Mouse (Mus musculus) retina, adult 2 months (tissue): ENCODE results near the gene Prepl.

Experiments used
- DNase-seq: peaks from one replicate; pipeline ENCODE4 v3.0.0-alpha.2; 2012; ENCODE audit warnings: low read depth, low spot score

The Prepl gene

DNA sequence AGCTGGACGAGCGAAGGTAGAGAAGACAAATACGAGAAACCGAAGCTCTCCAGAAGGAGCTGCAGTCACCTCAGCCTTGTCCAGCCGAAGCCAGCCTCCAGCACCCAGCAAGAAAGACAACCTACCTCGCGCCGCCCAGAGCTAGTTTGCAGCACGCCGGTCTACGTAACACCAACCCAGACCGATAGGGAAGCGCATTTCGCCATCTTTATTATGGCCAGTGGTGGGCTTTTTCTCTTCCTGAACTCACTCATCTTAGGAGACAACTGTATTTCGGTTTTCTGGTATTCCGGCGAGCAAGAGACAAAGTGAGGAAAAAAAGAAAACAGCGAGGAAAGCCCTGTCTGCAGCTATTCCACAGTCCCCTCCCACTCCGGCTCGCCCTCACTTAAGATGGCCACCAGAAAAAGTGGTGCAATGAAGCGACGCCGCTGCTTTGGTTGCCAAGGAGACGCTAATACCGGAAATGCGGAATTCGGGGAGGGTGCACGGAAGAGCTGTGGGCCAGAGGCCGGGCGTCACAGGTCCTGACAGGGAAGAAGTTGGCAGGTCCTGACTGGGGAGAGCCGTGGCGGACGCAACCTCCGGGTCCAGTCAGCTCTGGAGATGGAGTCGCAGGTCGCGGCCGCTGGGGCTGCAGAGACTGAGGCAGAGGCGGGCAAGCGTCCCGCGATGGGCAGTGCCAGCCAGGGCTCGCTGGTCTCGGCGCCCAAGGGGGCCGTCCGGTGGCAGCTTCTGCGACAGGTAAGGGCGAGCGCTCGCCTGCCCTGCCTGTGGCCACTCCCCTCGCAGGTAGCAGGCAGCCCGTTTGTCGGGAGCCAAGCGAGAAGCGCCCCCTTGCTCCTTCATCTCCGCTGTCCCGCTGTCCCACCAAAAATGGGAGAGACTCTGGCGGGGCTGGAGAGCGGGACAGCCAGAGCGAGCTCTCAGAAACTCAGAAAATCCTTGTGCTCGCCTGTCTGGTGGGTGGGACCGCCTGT is at the start of gene Prepl, which contains the start of gene Camkmt:
Prepl (minus strand) TSS at position 122 of the 980 bp plus-strand sequence.
Camkmt (plus strand) TSS at position 433 of the 980 bp plus-strand sequence.
- DNase-seq: peak; percentile 97

- no peak for DNase-seq
Measured at GRCm38 (mm10) chr17:85138393-85138792, 48.4 kb upstream of the Prepl start.

DNA sequence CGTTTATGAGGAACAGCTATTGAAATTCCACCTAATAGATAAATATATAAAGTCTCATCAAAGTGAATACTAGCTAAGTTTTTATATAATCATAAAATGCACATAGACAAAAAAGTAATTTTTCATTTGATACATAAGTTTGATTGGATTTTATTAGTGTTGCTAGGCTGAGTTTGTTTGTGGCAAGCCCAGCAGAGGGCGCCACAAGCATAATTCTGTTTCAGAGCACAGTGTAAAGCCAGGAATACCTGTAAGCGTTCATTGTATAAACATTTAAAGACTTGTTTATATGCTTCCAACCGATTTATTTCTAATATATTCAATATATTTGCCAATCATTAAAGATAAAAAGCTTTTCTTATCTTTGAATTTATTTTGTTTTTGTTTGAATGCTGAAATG is 26.6 kb upstream of the Prepl start:
- DNase-seq: peak; percentile 53

- DNase-seq: no peak
Measured at GRCm38 (mm10) chr17:85113441-85113840, 23.4 kb upstream of the Prepl start.

- no peak for DNase-seq
Measured at GRCm38 (mm10) chr17:85110640-85111039, 20.6 kb upstream of the Prepl start.

- peak; percentile 30 for DNase-seq
Measured at GRCm38 (mm10) chr17:85103310-85103709, 13.3 kb upstream of the Prepl start.

- DNase-seq: no peak
Measured at GRCm38 (mm10) chr17:85101751-85102150, 11.7 kb upstream of the Prepl start.

DNA sequence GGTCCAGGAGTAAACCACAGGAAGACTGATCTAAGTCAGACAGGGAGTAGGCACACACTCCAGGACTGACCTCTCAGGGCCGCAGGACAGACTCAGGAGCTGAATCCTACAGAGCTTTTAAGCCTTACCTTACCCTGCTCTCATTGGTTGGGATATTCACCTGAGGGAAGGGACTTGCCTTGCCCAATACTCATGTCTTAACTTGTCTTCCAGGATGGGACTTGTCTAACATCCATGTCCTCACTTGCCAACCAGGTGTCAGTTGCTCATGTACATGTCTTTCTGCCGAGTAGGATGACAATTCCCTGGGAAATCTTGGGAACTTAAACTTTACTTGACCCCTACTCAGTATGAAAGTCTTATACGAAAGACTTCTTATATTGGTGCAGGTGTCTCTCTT is 10.2 kb upstream of the Prepl start:
- no peak for DNase-seq

- DNase-seq: no peak
Measured at GRCm38 (mm10) chr17:85098677-85099323, 8.8 kb upstream of the Prepl start.

DNA sequence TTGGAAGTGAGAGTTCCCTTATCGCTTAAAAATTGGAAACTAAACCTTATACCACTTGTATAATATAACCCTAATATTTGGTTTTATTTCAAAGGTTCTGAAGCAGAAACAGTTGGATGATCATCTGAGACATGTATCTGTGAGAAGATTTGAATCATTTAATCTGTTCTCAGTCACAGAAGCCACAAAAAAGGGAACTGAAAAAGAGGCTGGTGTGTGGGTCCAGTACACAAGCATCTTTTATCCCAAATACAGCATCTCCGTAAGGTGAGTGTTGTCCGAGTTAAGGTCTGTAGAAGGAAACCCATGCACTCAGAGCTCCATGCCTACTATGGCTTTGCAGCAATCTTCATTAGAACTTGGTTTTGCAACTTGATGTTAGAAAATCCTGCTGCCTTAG is 6.4 kb upstream of the Prepl start:
- no peak for DNase-seq

- no peak for DNase-seq
Measured at GRCm38 (mm10) chr17:85091762-85092161, 1.7 kb upstream of the Prepl start.

GRCm38 (mm10) chr17:85089621-85090020 is 420 bp downstream of the Prepl start:
- DNase-seq: no peak

DNA sequence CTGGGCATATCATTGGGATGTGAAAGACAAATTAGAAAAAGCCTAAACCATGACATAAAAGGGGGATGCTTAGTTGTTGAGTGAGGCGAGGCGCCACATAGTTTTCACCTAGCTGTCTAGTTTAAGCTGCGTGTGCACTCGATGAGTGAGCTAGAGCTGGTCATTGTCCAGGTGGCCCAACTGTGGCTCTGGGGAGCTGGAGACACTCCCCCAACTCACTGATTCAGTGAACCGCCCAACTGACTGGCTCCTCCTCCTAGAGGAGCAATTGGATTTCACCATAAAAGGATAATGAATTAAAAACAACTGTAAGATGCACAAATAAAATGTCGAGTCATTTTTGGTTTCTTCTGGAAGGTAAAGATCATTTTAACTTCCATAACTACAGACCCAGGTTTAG is 1.0 kb downstream of the Prepl start:
- DNase-seq: no peak

DNA sequence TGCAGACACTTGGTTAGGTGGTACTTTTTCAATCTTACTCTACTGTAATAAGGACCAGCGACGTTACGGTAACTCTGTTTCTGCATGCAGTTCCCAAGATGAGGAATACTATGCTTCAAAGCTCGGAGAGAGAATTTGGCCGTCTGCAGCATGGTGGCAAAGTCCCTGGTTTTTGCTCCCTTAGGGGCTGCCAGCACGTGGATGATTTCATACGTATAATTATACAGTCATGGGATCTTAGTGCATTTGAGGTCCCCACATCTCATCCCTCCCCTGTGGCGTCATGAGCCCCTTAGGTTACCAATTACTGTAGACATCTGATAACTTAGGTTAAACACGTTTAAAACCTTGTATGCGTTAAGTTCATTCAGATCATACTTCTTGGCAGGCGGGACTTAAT is 1.6 kb downstream of the Prepl start:
- no peak for DNase-seq

DNA sequence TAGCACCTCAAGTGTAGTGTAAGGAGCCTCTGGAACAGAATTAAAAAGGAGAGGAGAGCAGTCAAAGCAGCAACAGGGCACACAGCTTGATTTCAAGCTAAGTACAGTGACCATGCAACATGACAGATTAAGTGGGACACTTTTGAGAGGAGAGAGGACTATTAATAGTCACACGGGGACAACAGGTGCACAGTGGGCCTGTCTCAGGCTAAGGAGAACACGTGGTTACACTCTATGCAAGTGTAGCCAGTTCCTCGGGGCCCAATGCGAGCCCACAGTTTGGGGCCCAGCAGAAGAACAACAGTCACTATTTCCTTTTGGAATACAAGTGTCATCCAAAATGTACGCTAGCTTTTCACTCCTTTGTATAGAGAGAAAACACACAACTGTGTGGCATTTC is 2.5 kb downstream of the Prepl start:
- DNase-seq: no peak

GRCm38 (mm10) chr17:85086501-85086900 is 3.5 kb downstream of the Prepl start:
- no peak for DNase-seq

- DNase-seq: no peak
Measured at GRCm38 (mm10) chr17:85085335-85085734, 4.7 kb downstream of the Prepl start.

DNA sequence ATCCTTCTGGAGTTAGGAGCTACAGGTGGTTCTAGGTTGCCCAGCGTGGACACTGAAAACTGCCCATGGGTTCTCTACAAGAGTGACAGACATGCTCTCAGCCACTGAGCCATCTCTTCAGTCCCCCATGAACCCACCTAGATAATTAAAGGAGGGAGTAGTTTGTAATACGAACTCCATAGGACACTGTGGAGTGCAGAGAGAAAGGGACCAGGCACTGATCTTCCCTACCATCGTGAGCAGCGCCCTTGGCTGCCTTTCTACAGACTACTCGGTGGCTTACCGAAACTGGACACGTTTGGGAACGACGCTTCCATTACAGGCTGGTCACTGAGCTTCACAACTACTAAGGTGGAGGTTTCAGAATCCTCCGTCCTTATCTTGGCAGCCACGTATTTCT is 9.3 kb downstream of the Prepl start:
- DNase-seq: no peak

- no peak for DNase-seq
Measured at GRCm38 (mm10) chr17:85079276-85079675, 10.8 kb downstream of the Prepl start.

DNA sequence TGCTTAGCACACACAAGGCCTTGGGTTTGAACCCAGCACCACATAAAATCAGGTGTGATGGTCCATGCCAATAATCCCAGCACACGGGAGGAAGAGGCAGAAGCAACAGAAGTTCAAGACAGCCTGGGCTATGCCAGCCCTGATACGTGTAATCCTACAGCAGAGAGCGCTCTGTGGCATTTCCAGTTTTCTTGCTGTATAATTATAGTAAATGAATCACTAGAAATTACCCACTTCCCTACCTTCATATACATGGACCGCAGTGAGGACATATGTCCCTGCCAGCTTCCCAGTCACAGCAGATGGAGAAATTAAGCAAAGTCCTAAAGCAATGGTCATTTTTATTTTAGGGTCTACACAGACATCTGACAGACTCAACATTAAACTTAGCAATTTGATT is 16.0 kb downstream of the Prepl start:
- no peak for DNase-seq

DNA sequence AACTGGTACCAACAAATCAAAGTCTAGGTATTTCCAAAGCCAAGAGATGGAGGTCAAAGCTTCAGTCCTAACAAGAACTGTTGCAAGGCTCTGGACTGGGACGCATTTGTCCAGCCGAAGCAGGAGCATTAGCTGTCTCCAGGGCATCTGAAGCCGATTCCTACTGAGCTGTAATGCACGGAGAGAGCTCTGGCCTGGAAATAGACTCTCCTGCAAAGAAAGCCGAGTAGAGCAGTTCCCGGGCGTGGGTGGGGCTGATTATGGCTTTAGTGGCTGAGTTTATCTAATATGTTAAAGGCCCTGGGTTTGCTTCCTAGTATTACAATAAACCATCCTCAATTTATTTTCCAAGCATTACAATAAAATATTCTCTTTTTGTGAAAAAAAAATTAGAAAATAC is 16.8 kb downstream of the Prepl start:
- DNase-seq: no peak

GRCm38 (mm10) chr17:85072383-85072782 is 17.7 kb downstream of the Prepl start:
- DNase-seq: no peak
